Mouse (Mus musculus): ENCODE measurements around the gene Fgf8. TPM values are rescaled to one million over a fixed set of nuclear protein-coding genes. Genes with fewer than 3 reads are reported as not detected.

Gene Fgf8
- not detected in 2 replicates for polyA plus RNA-seq (2012; rRNA removed)

DNA sequence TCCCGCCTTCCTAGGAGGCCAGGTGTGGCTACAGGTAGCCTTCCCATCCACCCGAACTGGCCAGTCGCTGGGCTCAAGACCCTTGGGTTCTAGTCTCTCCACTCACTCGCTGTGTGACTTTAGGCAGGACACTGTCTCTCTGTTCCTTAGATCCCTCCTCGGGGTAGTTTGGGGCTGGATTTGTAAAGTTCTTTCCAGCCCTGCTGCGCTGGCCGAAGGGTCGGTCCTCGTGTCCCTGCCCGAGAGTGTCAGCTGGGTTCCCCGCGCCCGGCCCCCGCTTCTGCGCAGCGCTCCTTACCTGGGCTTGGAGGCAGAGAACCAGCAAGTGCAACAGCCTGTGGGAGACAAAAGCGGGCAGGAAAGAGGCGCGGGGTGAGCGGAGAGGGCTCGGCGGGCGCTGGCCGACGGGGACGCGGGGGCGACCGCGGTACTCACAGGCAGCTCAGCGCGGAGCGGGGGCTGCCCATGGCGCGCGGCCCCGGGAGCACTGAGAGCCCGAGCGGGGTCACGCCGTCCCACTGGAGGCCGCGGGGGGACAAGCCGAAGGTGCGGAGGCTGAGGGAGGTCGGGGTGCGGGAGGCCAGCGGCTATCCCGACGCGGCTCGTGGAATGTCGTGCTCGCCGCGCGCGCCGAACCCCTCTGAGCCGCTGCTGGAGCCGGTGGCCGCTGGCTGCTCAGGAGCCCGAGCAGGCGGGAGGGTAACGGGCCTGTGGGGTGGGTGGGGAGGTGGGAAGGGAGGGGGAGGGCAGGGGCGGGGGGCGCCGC, at the start of gene Fgf8:
TSS of gene Fgf8 (minus strand) at position 698 of the 766 bp plus-strand sequence.
- WGBS = 1% methylated on average over 62 of the region's 68 CpGs
- no peak for DNase-seq (ENCODE audit: low read depth, low spot score)

DNA sequence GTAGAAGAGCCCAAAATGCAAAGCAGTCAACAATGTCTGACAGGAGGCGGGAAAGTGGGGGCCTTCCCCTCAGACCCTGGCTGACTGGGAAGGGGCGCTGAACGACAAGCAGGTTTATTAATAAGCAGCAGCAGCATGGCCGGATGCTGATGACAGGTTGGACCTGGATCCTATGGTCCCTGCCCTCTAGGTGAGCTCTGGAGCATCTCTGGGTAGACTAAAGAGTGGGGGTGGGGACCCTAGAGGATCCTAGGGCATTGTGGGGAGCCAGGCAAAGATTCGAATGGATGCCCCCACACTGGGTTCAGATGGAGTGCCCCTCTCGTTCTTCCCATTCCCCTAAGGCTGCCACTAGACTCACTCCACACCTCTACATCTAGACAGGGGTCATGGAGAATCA, 49.7 kb upstream of the Fgf8 start:
- WGBS = 85% methylated on average over 6 of the region's 6 CpGs
- no peak for DNase-seq (ENCODE audit: low read depth, low spot score)

DNA sequence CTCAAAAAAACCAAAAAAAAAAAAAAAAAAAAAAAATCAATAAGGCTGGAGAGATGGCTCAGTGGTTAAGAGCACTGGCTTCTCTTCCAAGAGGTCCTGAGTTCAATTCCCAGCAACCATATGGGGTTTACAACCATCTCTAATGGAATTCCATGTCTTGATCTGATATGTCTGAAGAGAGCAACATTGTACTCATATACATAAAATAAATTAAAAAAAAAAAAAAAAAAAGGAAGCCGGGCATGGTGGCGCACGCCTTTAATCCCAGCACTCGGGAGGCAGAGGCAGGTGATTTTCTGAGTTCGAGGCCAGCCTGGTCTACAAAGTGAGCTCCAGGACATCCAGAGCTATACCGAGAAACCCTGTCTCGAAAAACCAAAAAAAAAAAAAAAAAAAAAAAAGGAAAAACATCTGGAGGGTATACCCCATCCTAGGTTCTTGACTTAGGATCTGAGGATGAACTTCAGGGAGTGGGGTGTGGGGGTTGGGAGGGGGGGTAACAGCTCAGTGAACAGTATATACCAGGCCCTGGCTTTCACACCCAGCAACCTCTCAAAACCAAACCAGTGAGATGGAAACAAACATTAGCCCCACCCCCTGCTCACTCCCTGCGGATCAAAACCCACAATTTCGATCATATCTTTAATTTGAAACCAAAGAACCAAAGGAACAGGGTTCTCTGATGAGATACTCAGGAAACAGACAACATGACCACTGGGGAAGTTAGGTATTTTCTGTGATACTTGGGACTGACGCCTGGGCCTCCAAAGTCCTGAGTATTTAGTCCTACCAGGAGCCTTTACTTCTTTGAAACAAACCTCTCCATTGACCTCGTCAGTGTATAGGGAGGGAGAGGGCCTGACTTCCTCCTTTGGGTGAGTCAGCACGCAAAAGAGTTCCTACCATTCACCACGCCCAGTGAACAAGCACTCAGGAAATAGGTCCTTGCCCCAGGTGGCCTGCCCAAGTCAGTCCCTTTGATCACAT, 47.5 kb upstream of the Fgf8 start:
- WGBS = 58% methylated on average over 13 of the region's 13 CpGs
- DNase-seq (ENCODE audit: low read depth, low spot score) = peak; percentile 72

DNA sequence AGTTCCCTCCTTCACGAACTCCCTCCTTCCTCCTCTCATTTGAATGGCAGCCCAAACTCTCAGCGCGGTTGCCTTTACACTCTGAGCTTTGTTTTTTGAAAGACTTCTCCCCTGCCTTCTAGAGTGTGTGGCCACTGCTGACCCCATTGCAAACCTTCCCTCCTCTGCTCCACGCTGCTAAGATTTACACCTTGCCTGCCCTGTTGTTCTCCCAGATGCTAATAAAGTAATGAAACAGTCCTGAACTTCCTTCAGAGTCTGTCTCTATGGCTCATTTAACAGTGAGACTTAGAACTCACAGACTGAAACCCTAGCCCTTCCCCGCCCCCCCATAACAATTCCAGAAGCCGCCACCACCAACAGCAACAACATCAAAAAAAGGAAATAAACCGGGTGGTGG, 46.6 kb upstream of the Fgf8 start:
- 65% methylated on average over 7 of the region's 7 CpGs for WGBS
- DNase-seq (ENCODE audit: low read depth, low spot score) = no peak

GRCm38 (mm10) chr19:45788337-45788736, 45.6 kb upstream of the Fgf8 start:
- DNase-seq (ENCODE audit: low read depth, low spot score) = no peak
- WGBS = 87% methylated on average over 4 of the region's 4 CpGs

GRCm38 (mm10) chr19:45787450-45787849, 44.7 kb upstream of the Fgf8 start:
- 48% methylated on average over 3 of the region's 3 CpGs for WGBS

DNA sequence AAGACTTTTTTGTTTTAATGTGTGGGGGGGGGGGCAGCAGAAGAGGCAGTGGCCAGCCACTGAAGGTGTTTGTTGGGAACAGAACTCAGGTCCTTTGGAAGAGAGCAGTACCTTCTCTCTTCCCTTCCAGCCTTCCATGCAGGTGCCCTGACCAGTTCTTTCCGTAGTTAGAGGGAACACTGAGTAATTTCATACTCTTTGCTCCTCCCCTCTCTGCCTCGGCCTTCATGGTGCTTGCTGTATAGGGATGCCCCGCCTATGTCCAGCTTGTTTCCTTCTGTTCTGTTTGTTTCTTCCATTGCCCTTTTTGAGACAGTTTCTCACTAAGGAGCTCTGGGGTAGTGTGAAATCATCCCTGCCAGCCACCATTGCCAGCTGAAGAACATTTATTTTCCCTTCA, 42.8 kb upstream of the Fgf8 start:
- no peak for DNase-seq (ENCODE audit: low read depth, low spot score)

More at GRCm38 (mm10) chr19:45787450-45787849, 44.7 kb upstream of the Fgf8 start:
- DNase-seq (ENCODE audit: low read depth, low spot score) = no peak

DNA sequence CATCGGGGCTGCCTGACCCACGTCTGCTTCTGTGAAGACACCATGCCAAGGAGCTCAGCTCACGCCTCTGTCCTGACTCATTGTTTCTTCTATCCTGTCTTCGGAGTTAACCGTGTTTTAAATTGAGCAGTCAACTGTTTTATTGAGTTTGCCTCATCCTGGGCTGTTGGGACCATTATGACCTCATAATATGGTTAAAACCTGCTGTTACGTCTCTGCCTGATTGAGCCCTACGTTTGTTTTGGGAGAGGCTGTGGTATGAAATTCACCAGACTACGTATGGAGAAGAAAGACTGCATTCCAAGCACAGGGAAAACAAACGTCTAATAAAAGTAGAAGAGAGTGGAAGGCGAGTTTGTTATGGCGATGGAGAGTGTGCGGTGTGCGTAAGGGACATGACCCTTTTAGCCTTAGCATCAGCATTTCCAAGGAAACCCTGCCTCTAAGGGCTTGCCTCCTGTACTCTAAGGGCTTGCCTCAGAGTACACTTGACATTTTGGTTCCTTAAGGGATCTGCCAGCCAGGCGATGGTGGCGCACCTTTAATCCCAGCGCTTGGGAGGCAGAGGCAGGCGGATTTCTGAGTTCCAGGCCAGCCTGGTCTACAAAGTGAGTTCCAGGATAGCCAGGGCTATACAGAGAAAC, 41.3 kb upstream of the Fgf8 start:
- WGBS = 24% methylated on average over 17 of the region's 17 CpGs
- DNase-seq (ENCODE audit: low read depth, low spot score) = no peak

More for the DNA sequence above, 42.8 kb upstream of the Fgf8 start:
- 31% methylated on average over 3 of the region's 3 CpGs for WGBS

GRCm38 (mm10) chr19:45783181-45783932, 40.6 kb upstream of the Fgf8 start, which contains the start of gene Mgea5:
Mgea5 (minus strand) TSS chr19:45783837.
- DNase-seq (ENCODE audit: low read depth, low spot score) = peak; percentile 89
- under 1% methylated on average over 66 of the region's 71 CpGs for WGBS

DNA sequence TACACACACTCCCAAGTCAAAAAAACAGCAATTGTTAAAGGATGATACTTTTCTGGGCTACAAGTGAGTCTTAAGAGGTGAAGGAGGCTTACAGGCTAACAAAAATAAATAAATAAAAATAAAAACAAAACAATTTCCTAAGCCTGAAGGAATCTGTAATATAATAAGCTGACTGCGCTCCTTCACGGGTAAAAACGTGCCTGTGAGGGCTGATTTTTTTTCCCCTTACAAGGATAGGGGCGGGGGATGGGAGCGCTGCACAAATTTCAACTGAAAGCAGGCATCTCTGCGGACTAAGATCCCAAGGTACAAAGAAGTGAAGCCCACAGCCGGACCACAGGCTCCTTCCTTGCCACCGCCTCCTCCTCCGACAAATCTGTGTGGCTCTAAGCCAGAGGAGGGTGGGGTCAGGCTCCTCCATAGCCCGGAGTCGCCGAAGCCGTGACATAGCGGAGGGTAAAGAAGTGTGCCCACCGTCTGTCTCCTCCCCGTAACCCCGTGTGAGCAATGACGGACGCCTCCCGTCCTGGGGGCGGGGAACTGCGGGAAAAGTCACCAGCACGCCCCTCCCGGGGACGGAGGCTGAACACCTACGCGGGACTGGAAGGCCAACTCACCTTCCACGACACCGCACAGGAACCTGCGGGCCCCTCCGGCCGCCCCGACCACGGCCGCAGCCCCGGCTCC, 39.7 kb upstream of the Fgf8 start:
- peak; percentile 51 for DNase-seq (ENCODE audit: low read depth, low spot score)
- under 1% methylated on average over 36 of the region's 36 CpGs for WGBS

DNA sequence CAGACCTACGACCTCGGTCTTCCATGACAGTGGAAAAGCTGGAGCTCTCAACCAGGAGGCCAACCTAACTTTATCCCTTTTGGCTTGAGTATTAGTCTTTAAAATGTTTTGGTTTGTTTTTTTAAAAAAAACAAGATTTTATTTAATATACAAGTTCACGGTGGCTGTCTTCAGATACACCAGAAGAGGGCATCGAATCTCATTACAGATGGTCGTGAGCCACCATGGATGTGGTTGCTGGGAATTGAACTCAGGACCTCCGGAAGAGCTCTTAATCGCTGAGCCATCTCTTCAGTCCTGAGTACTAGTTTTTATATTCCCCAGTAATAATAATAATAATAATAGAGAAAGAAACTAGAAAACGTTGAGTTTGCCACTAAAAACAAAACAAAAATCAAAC, 39.0 kb upstream of the Fgf8 start:
- WGBS = 35% methylated on average over 8 of the region's 8 CpGs
- DNase-seq (ENCODE audit: low read depth, low spot score) = no peak

DNA sequence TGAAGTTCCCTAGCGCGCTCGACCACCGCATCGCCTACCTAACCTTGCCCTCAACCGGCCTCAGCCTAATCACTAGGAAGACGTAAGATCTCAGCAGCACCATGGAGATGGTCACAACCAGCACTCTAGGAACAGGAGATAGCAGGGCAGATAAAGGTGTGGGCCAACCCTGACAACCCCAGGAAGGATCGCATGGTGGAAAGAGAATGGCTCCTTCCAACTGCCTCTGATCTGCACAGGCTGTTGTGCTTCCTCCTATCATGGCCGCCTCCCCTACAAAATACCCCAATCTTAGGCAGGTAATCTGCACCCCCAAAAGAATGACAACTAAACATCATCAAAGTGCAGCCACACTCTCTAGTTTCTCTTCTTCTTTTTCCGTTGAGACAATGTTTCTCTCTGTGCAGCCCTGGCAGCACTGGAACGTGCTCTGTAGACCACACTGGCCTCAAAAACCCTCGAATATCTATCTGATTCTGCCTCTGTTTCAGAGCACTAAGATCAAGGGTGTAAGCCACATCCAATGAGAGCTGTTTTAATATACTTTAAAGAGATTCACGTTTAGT, 37.7 kb upstream of the Fgf8 start:
- 70% methylated on average over 13 of the region's 13 CpGs for WGBS
- no peak for DNase-seq (ENCODE audit: low read depth, low spot score)

GRCm38 (mm10) chr19:45775486-45775885, 32.8 kb upstream of the Fgf8 start:
- DNase-seq (ENCODE audit: low read depth, low spot score) = no peak
- WGBS = 73% methylated on average over 2 of the region's 2 CpGs

- 85% methylated on average over 5 of the region's 5 CpGs for WGBS
Measured at GRCm38 (mm10) chr19:45771501-45771900, 28.8 kb upstream of the Fgf8 start.

DNA sequence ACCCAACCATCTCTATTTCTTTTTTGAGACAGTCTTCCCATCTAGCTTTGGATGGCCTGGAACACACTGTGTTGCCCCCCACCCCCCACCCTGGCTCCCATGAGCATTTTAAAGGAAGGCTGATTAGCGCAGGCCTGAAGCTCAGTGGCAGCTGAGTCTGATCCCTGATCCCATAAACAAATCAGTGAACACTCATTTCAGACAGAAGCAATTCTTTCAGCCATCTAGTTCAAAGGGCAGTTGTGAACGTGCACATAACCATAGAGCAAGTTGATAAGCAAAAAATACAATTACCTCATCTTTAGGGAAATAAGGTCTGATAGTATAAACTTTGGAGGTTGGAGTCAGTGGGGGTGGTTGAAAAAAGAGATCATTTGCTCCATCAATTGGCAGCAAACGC, 18.1 kb upstream of the Fgf8 start:
- WGBS = 71% methylated on average over 3 of the region's 3 CpGs
- DNase-seq (ENCODE audit: low read depth, low spot score) = no peak

More at GRCm38 (mm10) chr19:45771501-45771900, 28.8 kb upstream of the Fgf8 start:
- no peak for DNase-seq (ENCODE audit: low read depth, low spot score)

- no peak for DNase-seq (ENCODE audit: low read depth, low spot score)
- 84% methylated on average over 5 of the region's 5 CpGs for WGBS
Measured at GRCm38 (mm10) chr19:45758671-45759070, 16.0 kb upstream of the Fgf8 start.

DNA sequence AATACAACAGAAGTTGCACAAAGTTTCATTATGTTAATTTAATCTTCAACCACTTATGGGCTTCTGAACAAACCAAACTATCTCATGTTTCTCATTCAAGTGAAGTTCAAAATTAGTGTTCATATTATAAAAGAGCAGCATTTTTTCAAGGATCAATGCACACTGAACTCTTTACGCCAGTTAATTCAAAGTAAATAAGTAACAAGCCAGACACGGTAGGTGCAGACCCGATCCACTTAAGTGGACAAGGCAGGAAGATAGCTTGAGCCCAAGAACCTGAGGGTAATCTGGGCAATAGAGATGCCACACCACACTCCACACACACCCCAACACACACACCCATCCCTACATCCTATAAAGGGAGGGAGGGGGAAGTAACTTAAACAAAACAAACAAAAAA, 10.8 kb upstream of the Fgf8 start:
- no peak for DNase-seq (ENCODE audit: low read depth, low spot score)
- WGBS = 70% methylated on average over 3 of the region's 3 CpGs

DNA sequence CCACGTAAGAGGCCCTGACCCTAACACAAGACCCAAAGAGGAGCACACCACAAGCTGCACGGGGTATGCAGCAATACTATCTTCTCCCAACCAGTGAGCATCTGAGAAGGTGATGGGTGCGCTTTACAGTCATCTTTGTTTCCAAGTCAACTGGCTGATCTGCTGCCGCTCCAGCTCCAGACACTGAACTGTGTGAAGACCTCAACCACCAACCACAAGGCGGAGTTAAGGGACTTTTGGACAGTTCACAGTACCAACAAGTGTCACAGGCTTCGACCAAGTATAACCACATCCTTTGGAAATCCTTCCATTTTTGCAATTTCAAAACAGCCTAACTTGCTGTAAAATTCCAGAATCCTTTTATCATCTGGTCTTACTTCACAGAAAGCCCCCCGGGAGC, 9.2 kb upstream of the Fgf8 start:
- WGBS = 85% methylated on average over 7 of the region's 7 CpGs
- no peak for DNase-seq (ENCODE audit: low read depth, low spot score)
